Comparison of ENCODE assay signal across 19 mouse cellular contexts in genomic region chr9:61478862-61479261, GRCm38 (mm10).
DNase-seq lines count a peak whose midpoint lies in the region; ATAC-seq and TF ChIP-seq lines count a peak whose summit lies in the region.
"Had no signal": no experiment of that assay in that cellular context is flagged by ENCODE, and none has a peak within 500 bp of the region (broad histone marks: within the 10 kb centered on the region; RNA-seq: fewer than 3 reads in every experiment).

No protein-coding gene starts in this region.

- TF ChIP-seq POLR2A in testis, adult 2 months (IDR thresholded peaks at IDR 0.05; ENCODE audit: control insufficient read depth, low read depth, low read length), result no peak

- H3K27me3 ChIP-seq in testis, adult 2 months (ENCODE audit: control insufficient read depth, insufficient read depth, low read length), result no peaks in the 10 kb centered on the region

- H3K27ac ChIP-seq in testis, adult 2 months (ENCODE audit: control insufficient read depth, insufficient read depth, low read depth, low read length), result no peak overlapping the region
- H3K27ac ChIP-seq: forebrain, embryonic 13.5 days; hindbrain, embryonic 14.5 days; kidney, postnatal 0 days; layer of hippocampus, adult 2 months; macrophage had no signal

- no peak for DNase-seq in testis, postnatal 10 days (ENCODE audit: low spot score)
- DNase-seq in Muller cell, postnatal 12 days (ENCODE audit: inconsistent ontology term), result peak; percentile 11
- peak; percentile 65 to 66 for DNase-seq in spleen, postnatal 36 days (ENCODE audit: low spot score in 2 of 2)
- DNase-seq in right cerebral cortex, postnatal 4 days, result no peak
- DNase-seq in adrenal gland, adult 18-20 months (ENCODE audit: low spot score in 2 of 2), result no peak
- DNase-seq: embryo, embryonic 11 days; kidney, adult 11 months; left cerebral cortex, postnatal 4 days; lung, embryonic 14.5 days; right cerebral cortex, postnatal 14 days had no signal

- H3K4me1 ChIP-seq in testis, adult 2 months (ENCODE audit: control insufficient read depth, insufficient read depth, low read length), result no peaks in the 10 kb centered on the region
- H3K4me1 ChIP-seq: heart, embryonic 12.5 days had no signal

- peak overlapping the region; percentile 14 for H3K4me3 ChIP-seq in testis, adult 2 months (ENCODE audit: control insufficient read depth, low read depth, low read length)
- H3K4me3 ChIP-seq: forebrain, embryonic 13.5 days; heart, embryonic 12.5 days; layer of hippocampus, adult 2 months had no signal

- H3K36me3 ChIP-seq in testis, adult 2 months (ENCODE audit: control insufficient read depth, insufficient read depth, low read length), result no peaks in the 10 kb centered on the region
- H3K36me3 ChIP-seq: heart, embryonic 12.5 days had no signal

- ATAC-seq in common myeloid progenitor, adult 5-6 weeks (replicated peaks; ENCODE audit: low read depth, poor library complexity, severe bottlenecking), result 0 out of 2 replicates have a peak, but pooled peaks have one; percentile 1
- ATAC-seq: activated CD4-positive, CD25-positive, alpha-beta regulatory T cell, adult 4 months; forebrain, embryonic 13.5 days had no signal

- TF ChIP-seq CTCF in testis, adult 2 months (IDR thresholded peaks at IDR 0.05; ENCODE audit: control insufficient read depth, insufficient read depth, insufficient replicate concordance, low read depth, low read length), result no peak

Comparison
In these comparisons a context has a peak if more than half of its experiments do, and no peak if none do; other contexts are left out.
1. DNase-seq: peak in Muller cell, postnatal 12 days (single experiment) and spleen, postnatal 36 days (2 of 2); none in testis, postnatal 10 days (single experiment), right cerebral cortex, postnatal 4 days (single experiment) and adrenal gland, adult 18-20 months (0 of 2).